Mouse (Mus musculus) erythroblast, embryonic 14.5 days (primary cell): ENCODE data around the gene Timm10b.

Experiments used
- GATA1 ChIP-seq: IDR thresholded peaks from 2 replicates; pipeline ENCODE4 v1.6.1; 2012; ENCODE audit warnings: low read length, inconsistent platforms, mixed read lengths
- TAL1 ChIP-seq: IDR thresholded peaks from 3 replicates; pipeline ENCODE4 v1.6.1; 2012; ENCODE audit warnings: low read length, inconsistent platforms, mixed read lengths

GRCm38 (mm10) chr7:105685541-105686197, 45.8 kb downstream of the Timm10b start:
- TF ChIP-seq GATA1 (no peak), TAL1 (no peak)
